Mouse (Mus musculus): Measurements from ENCODE around the gene Elovl5. TPM values are rescaled to one million over a fixed set of nuclear protein-coding genes. Genes with fewer than 3 reads are reported as not detected.

The Elovl5 gene
- polyA plus RNA-seq, 2 experiments: 59.1 to 72.7 TPM

- no peaks in the 10 kb centered on the region for H3K36me3 ChIP-seq (ENCODE audit: control insufficient read depth, insufficient read depth, low read length)
- no peak overlapping the region for H3K4me3 ChIP-seq (replicated peaks; ENCODE audit: low read length)
- DNase-seq (ENCODE audit: low spot score) (no peak), ATAC-seq (ENCODE audit: low FRiP score, low read depth) (no peak)
- TF ChIP-seq POLR2A (IDR thresholded peaks at IDR 0.05; ENCODE audit: borderline replicate concordance, extremely low read depth, insufficient read depth, insufficient read length): no peak
- WGBS: 89% methylated on average over 8 of the region's 8 CpGs
- H3K27me3 ChIP-seq (ENCODE audit: control insufficient read depth, insufficient read depth, low read length): no peaks in the 10 kb centered on the region
- H3K27ac ChIP-seq (replicated peaks; ENCODE audit: low read depth, low read length): no peak overlapping the region
- H3K9ac ChIP-seq (ENCODE audit: low read depth, low read length, severe bottlenecking): no peak overlapping the region
- H3K9me3 ChIP-seq (ENCODE audit: control insufficient read depth, low read length): no peaks in the 10 kb centered on the region
- H3K4me1 ChIP-seq (ENCODE audit: control insufficient read depth, insufficient read depth, low read length): peaks cover 25% of the 10 kb centered on the region
- H3K4me2 ChIP-seq (replicated peaks; ENCODE audit: low read depth, low read length, severe bottlenecking): no peak overlapping the region
Measured at GRCm38 (mm10) chr9:77923774-77924173, 6.6 kb downstream of the Elovl5 start.

- Histone ChIP-seq H3K36me3 (ENCODE audit: control insufficient read depth, insufficient read depth, low read length) (no peaks in the 10 kb centered on the region), H3K4me3 (replicated peaks; ENCODE audit: low read length) (no peak overlapping the region), H3K4me1 (ENCODE audit: control insufficient read depth, insufficient read depth, low read length) (peaks cover 23% of the 10 kb centered on the region), H3K9me3 (ENCODE audit: control insufficient read depth, low read length) (no peaks in the 10 kb centered on the region), H3K27me3 (ENCODE audit: control insufficient read depth, insufficient read depth, low read length) (no peaks in the 10 kb centered on the region), H3K4me2 (replicated peaks; ENCODE audit: low read depth, low read length, severe bottlenecking) (no peak overlapping the region), H3K27ac (replicated peaks; ENCODE audit: low read depth, low read length) (no peak overlapping the region; the same call in 1 of the 2 replicates), H3K9ac (ENCODE audit: low read depth, low read length, severe bottlenecking) (no peak overlapping the region)
- ATAC-seq (ENCODE audit: low FRiP score, low read depth) (no peak), DNase-seq (ENCODE audit: low spot score) (no peak)
- 80% methylated on average over 11 of the region's 11 CpGs for WGBS
- TF ChIP-seq POLR2A (IDR thresholded peaks at IDR 0.05; ENCODE audit: borderline replicate concordance, extremely low read depth, insufficient read depth, insufficient read length): no peak
Measured at GRCm38 (mm10) chr9:77924199-77924598, 7.0 kb downstream of the Elovl5 start.

DNA sequence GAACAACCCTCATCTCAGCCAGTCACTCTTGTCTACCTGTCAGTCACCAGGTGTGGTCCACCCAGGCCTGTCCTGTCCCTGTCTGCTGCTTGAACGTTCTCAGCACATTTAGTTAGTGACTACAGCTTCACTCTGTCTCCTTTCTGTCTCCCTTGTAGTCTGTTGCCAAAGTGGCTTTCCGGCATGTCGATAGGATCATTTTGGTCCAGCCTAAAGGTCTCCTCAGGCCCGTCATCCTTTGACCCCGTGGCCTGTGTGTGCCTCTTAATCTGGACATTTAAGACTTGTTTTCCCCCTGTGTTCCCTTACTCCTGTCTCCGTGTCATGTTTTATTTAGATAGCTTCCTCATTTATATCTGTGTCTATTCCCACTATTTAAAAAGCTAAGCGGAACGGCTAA is 9.0 kb downstream of the Elovl5 start:
- Histone ChIP-seq H3K4me2 (replicated peaks; ENCODE audit: low read depth, low read length, severe bottlenecking) (no peak overlapping the region), H3K27ac (replicated peaks; ENCODE audit: low read depth, low read length) (no peak overlapping the region), H3K27me3 (ENCODE audit: control insufficient read depth, insufficient read depth, low read length) (no peaks in the 10 kb centered on the region), H3K4me3 (replicated peaks; ENCODE audit: low read length) (no peak overlapping the region), H3K9ac (ENCODE audit: low read depth, low read length, severe bottlenecking) (no peak overlapping the region), H3K4me1 (ENCODE audit: control insufficient read depth, insufficient read depth, low read length) (peaks cover 35% of the 10 kb centered on the region), H3K9me3 (ENCODE audit: control insufficient read depth, low read length) (no peaks in the 10 kb centered on the region), H3K36me3 (ENCODE audit: control insufficient read depth, insufficient read depth, low read length) (no peaks in the 10 kb centered on the region)
- DNase-seq (ENCODE audit: low spot score) (no peak), ATAC-seq (ENCODE audit: low FRiP score, low read depth) (no peak)
- 87% methylated on average over 8 of the region's 8 CpGs for WGBS
- no peak for TF ChIP-seq POLR2A (IDR thresholded peaks at IDR 0.05; ENCODE audit: borderline replicate concordance, extremely low read depth, insufficient read depth, insufficient read length)

GRCm38 (mm10) chr9:77926911-77927310 is 9.7 kb downstream of the Elovl5 start:
- no peaks in the 10 kb centered on the region for H3K9me3 ChIP-seq (ENCODE audit: control insufficient read depth, low read length)
- TF ChIP-seq POLR2A (IDR thresholded peaks at IDR 0.05; ENCODE audit: borderline replicate concordance, extremely low read depth, insufficient read depth, insufficient read length): no peak
- no peaks in the 10 kb centered on the region for H3K36me3 ChIP-seq (ENCODE audit: control insufficient read depth, insufficient read depth, low read length)
- no peak overlapping the region for H3K9ac ChIP-seq (ENCODE audit: low read depth, low read length, severe bottlenecking)
- H3K4me3 ChIP-seq (replicated peaks; ENCODE audit: low read length): no peak overlapping the region
- WGBS: 89% methylated on average over 5 of the region's 5 CpGs
- H3K4me2 ChIP-seq (replicated peaks; ENCODE audit: low read depth, low read length, severe bottlenecking): no peak overlapping the region
- peaks cover 40% of the 10 kb centered on the region for H3K4me1 ChIP-seq (ENCODE audit: control insufficient read depth, insufficient read depth, low read length)
- H3K27ac ChIP-seq (replicated peaks; ENCODE audit: low read depth, low read length): no peak overlapping the region
- no peaks in the 10 kb centered on the region for H3K27me3 ChIP-seq (ENCODE audit: control insufficient read depth, insufficient read depth, low read length)
- DNase-seq (ENCODE audit: low spot score) (no peak), ATAC-seq (ENCODE audit: low FRiP score, low read depth) (no peak)

DNA sequence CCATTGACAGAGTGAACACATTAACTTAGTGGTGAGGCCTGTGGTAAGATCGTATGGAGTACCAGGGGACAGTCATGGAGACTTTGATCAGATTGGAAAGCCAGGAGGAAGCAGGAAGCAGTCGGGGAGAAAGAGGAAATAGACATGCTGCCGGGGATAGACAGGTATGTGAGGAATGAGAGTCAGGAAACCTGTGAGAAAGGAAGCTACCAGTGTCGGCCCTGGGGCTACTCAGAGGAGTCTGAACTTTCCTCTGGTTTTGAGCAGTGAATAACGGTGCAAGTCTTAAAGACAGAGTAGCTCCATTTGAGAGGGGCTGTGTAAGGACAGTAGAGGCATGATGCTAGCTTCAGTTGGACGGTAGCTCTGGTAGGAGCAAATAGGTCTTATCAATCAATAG is 10.3 kb downstream of the Elovl5 start:
- H3K4me2 ChIP-seq (replicated peaks; ENCODE audit: low read depth, low read length, severe bottlenecking): no peak overlapping the region
- H3K9ac ChIP-seq (ENCODE audit: low read depth, low read length, severe bottlenecking): no peak overlapping the region
- ATAC-seq (ENCODE audit: low FRiP score, low read depth) (no peak), DNase-seq (ENCODE audit: low spot score) (no peak)
- H3K27me3 ChIP-seq (ENCODE audit: control insufficient read depth, insufficient read depth, low read length): no peaks in the 10 kb centered on the region
- WGBS: 51% methylated on average over 6 of the region's 6 CpGs
- TF ChIP-seq POLR2A (IDR thresholded peaks at IDR 0.05; ENCODE audit: borderline replicate concordance, extremely low read depth, insufficient read depth, insufficient read length): no peak
- no peaks in the 10 kb centered on the region for H3K36me3 ChIP-seq (ENCODE audit: control insufficient read depth, insufficient read depth, low read length)
- no peak overlapping the region for H3K4me3 ChIP-seq (replicated peaks; ENCODE audit: low read length)
- peaks cover 40% of the 10 kb centered on the region for H3K4me1 ChIP-seq (ENCODE audit: control insufficient read depth, insufficient read depth, low read length)
- H3K9me3 ChIP-seq (ENCODE audit: control insufficient read depth, low read length): no peaks in the 10 kb centered on the region
- H3K27ac ChIP-seq (replicated peaks; ENCODE audit: low read depth, low read length): no peak overlapping the region

DNA sequence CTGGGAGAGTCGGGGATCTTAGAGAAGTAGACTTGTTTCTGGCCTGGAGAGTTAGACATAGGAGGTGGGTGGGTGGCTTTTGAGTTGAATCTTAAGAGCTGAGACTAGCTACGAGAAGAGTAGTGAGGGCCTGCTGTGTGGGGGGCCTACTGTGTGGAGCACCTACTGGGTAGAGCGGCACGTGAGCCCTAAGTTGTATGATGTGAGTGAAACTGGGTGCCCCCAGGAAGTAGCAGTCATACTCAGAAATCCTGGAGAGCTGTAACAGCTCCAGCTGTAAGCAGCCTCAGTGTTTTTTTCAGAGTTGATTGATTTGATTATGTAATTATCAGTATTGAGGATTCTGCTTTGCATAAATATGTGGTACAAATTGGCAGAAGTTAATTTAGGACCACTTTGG is 11.6 kb downstream of the Elovl5 start:
- H3K4me2 ChIP-seq (replicated peaks; ENCODE audit: low read depth, low read length, severe bottlenecking): no peak overlapping the region
- H3K27me3 ChIP-seq (ENCODE audit: control insufficient read depth, insufficient read depth, low read length): no peaks in the 10 kb centered on the region
- no peak for ATAC-seq (ENCODE audit: low FRiP score, low read depth)
- no peaks in the 10 kb centered on the region for H3K36me3 ChIP-seq (ENCODE audit: control insufficient read depth, insufficient read depth, low read length)
- no peak for TF ChIP-seq POLR2A (IDR thresholded peaks at IDR 0.05; ENCODE audit: borderline replicate concordance, extremely low read depth, insufficient read depth, insufficient read length)
- H3K9me3 ChIP-seq (ENCODE audit: control insufficient read depth, low read length): no peaks in the 10 kb centered on the region
- H3K27ac ChIP-seq (replicated peaks; ENCODE audit: low read depth, low read length): no peak overlapping the region
- no peak overlapping the region for H3K4me3 ChIP-seq (replicated peaks; ENCODE audit: low read length)
- peaks cover 37% of the 10 kb centered on the region for H3K4me1 ChIP-seq (ENCODE audit: control insufficient read depth, insufficient read depth, low read length)
- no peak for DNase-seq (ENCODE audit: low spot score)
- 79% methylated on average over 4 of the region's 4 CpGs for WGBS
- H3K9ac ChIP-seq (ENCODE audit: low read depth, low read length, severe bottlenecking): no peak overlapping the region
